Mouse (Mus musculus) C2C12 (cell line): Measurements from ENCODE around the gene Apol7c.

ENCODE experiments used
- CEBPB ChIP-seq: IDR thresholded peaks from one replicate; pipeline ENCODE4 v1.6.1; 2011; ENCODE audit warnings: low read depth, mild to moderate bottlenecking, control low read depth, moderate library complexity
- CTCF ChIP-seq: IDR thresholded peaks from one replicate; pipeline ENCODE4 v1.5.1; 2011; ENCODE audit not compliant: control insufficient read depth, insufficient read depth, insufficient read length
- FOSL1 ChIP-seq: IDR thresholded peaks from one replicate; pipeline ENCODE4 v1.8.0; 2011; ENCODE audit warnings: mild to moderate bottlenecking, low read length; ENCODE audit not compliant: poor library complexity, insufficient read depth, severe bottlenecking
- MAX ChIP-seq: IDR thresholded peaks from one replicate; pipeline ENCODE4 v1.6.1; 2011; ENCODE audit warnings: mild to moderate bottlenecking, control low read depth
- MYOD1 ChIP-seq: IDR thresholded peaks from one replicate; pipeline ENCODE4 v1.6.1; 2011; ENCODE audit warnings: low read depth; ENCODE audit not compliant: control insufficient read depth, insufficient read length
- MYOG ChIP-seq: IDR thresholded peaks from one replicate; pipeline ENCODE4 v1.6.1; 2011; ENCODE audit not compliant: control insufficient read depth, insufficient read length; ENCODE audit errors: extremely low read depth
- USF1 ChIP-seq: IDR thresholded peaks from one replicate; pipeline ENCODE4 v1.6.1; 2011; ENCODE audit warnings: low read depth, mild to moderate bottlenecking, control low read depth, moderate library complexity

- TF ChIP-seq FOSL1 (no peak), CTCF (no peak), CEBPB (no peak), USF1 (no peak), MYOG (no peak), MAX (no peak), MYOD1 (no peak)
Measured at GRCm38 (mm10) chr15:77533216-77533615, at the start of gene Apol7c.
